Mouse (Mus musculus): Measurements from ENCODE around the gene Sqstm1.

The Sqstm1 gene

DNA sequence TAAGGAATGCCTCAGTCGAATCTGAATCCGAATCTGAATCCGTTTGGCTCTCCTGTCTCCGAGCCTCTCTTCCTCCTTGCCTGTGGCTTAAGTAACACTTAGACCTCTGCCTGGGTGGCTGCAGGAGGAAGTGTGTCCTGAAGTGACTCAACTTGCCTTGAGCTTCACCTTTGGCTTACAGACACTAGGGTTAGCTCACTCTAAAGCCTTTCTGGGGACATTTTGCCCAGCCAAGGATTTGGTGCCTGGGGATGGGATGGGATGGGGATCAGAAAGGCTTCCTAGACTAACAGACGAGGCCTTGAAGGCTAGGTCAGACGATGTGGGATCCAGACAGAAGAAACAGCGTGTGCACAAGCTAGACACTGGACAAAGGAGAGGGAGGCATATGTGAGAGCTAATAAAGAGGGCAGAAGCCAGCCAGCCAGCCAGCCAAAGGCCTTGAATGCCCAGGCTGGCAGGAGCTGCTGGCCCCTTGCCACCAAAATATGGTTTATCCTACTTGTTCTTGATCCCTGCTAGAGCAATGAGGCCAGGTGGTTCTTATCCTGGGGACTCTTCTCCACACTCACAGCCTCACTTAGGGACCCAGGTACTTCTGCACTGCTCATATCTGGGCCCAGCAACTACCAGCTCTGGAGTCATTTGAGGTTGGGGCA, 18.8 kb upstream of the Sqstm1 start:
- DNase-seq: no peak

DNA sequence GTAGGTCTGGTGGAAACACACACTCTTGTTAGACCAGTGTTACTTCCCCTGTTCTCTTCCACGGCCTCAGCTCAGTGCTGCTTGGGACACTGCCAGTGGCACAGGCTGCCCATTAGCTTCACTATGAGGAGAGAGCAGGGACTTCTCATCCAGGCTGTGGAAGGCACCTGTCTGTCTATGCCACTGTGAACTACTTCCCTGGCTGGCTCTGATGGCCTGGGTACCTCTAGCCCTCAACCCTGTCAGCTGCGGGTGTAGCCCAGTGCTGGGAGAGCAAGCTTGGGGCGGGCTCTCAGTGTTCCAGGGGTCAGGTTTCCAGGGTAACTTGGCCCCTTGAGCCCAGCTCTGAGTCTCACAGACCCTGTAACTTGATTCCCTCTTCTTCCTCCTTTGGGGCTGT, 18.1 kb upstream of the Sqstm1 start:
- DNase-seq: no peak

DNA sequence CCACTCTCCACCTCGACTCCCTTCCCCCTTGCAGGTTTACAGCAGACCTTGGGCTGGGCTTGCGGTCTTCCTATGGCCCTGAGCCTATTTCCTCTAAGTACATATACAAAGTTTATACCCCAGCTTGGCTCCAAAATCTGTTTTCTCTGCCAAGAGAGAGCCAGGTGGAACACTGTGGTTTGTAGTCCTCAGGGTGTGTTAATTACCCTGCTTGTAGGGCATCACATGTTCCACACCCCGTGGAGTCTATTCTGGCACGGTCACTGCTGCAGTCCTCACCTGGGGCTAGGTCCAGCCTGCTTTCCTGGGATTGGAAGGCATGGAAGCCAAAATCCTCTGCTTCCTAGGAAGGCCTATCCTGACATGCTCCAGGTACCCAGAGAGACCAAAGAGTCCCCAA, 17.1 kb upstream of the Sqstm1 start:
- no peak for DNase-seq

DNA sequence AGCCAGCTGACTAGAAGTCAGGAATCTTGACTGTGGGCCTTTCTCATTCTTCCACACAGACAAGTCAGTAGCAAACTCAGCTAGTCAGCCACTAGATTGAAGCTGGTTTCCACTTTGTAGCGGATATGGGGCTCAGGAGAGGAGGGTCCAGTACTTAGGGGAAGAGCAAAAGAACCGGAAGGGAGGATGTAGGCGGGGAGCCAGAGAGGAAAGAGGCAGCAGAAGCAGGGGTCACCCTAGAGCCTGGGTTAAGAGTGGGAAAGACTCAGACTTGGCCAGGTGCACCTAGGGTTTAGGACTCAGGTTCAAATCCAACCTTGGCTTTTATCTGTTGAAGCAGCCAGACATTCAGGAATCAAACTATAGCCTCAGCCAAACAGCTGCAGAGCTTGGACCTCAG, 16.6 kb upstream of the Sqstm1 start:
- no peak for DNase-seq

DNA sequence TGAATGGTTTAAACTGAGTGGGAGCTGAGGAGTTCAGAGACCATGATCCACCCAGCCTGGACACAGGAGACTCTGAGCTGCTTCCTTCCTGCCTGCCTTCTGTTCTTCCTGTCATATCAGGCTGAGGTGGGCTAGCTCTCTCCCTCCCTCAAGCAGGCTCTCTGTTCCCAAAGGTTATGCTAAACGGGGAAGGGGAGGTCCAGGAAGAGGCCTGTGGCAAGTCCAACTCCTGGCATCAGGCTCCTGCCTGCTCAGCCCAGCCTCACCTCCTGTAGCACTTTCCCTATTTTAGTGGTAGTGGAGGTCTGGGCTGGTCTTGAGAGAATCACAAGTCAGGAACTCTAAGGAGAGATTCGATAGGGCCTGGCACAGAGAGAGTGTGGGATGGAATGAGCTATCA, 15.8 kb upstream of the Sqstm1 start:
- no peak for DNase-seq

DNA sequence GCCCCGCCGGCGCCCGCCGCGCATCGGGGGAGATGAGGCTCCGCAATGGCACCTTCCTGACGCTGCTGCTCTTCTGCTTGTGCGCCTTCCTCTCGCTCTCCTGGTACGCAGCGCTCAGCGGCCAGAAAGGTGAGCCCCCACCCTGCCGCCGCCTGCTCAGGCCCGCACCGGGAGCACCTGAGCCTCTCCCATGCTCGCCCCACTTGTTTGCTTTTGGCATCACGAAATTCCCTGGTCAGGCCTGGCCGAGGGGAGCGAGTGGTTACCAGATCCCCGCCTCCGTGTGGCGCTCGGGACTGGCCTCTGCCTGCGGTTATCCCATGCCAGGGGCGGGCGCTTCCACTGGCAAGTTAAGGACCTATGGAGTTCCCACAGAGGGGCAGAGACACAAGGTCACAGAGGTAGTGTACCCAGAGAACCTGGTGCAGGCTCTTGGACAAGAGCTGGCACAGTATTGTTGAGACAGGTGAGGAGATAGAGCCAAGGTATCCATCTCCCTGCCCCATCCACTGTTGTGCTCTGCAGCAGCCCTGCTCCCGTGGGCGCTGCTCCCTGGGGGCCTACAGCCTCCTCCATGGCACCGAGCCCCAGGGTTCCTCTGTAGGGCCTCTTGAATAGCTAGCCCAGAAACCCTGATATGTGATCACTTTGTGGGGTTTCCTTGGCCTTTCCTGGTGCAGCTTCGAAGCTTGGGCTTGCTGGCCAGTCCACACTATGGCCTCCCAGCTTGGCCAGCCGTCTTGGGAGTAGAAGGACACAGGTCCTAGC, 15.2 kb upstream of the Sqstm1 start:
- no peak for DNase-seq

DNA sequence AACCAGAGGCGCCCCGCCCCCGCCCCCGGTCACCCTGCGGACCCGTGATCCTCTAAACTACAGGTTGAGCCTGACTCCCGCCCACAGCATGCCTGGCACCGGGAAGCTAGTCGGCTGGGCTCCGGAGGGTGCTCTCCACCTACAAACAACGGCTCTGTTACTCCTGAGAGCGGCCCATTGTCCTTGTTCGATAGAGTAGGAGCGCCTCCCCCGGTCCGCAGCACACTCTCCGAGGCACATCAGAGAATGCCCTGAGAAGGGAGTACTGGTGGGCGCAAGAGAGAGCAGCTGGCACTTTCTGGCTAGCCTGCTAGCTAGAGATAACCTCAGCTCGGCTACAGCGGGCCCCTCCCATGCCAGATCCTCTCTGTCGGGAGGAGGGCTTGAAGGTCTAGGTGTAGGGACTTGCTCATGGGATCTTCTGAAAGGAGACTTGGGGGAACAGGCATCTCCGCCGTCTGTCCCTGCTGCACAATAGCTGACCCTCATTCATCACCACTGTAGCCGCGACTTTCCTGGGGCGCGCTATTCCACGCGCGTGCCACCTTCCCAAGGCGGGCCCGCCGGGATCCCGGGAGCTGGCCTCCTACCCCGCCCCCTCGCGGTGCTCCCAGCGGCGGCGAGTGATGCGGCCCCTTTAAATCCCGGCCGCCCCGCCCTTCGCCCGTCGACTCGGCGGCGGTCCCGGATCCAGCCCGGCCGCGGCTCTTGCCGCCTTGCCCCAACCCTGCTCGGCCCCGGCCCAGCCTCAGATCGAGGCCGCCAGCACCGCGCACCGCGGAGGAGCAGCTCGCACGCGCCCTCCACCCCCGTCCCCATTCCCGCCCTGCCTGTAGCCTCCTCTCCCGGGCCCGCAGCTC, 14.3 kb upstream of the Sqstm1 start:
- DNase-seq: peak; percentile 84

DNA sequence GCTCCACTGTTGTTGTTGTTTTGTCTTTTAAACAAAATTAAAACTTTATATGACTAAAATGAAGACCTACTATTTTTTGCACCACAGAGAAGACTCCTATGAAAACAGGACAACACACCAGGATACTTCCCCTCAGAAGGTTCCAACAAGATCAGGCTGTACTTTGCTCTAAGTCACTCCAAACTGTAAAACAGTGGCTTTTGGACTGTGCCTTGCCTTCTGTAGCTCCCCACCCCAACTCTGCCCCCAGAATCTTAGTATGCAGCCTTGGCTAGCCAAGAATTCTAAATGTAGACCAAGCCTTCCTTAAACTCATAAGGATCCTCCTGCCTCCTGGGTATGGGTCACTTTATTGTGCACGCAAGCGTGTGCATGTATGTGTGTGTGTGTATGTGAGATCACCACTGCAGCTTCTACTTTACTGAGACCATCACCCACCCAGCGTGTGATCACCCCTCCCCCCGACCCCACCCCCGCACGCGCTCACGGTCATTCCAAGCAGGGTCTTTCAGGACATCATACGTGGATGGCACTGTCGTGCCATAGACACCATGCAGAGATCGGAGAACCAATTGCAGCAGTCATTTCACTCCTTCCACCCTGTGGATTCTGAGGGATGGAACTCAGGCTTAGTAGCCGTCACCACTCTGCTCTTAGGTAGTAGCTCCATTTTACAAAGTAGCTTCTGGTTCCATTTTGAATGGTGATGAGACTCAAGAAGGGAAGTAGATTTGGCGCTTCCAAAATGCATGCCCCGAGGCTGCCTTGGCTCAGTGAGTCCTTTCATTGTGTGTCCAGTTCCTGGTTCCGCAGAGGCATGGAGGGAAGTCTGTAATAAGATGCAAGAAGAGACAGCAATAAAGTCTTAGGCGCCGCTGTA, 13.4 kb upstream of the Sqstm1 start:
- DNase-seq: no peak

DNA sequence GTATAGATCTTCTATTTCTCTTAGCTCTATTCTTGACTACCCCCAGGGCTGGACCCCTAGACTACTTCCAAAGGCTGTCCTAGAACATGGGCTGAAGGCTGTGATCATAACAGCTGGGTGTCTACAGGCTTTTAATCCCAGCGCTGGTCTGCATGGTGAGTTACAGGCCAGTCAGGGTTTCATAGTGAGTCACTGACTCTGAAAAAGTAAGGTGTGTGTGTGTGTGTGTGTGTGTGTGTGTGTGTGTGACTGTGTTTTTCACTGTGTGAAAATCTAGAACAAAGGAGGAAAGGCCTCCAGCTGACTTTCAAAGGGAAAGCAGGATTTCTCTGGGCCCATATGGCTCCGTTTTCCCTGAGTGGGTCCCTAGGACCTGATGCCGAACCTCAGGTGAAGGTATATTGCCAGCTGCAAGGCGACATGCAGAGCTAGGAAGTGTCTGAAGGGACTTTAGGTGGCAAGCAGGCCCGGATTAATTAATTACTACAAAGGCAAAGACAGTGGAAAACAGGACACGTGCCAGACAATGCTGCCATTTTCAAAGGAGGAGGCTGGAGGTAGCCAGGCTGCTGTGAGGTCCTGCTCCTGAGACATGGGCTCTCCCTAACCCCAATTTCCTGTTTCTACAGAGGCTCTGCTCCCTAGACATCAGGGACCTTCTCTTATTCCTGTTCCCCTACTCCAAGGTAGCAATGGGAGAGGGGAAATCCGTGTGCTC, 12.1 kb upstream of the Sqstm1 start:
- DNase-seq: no peak

DNA sequence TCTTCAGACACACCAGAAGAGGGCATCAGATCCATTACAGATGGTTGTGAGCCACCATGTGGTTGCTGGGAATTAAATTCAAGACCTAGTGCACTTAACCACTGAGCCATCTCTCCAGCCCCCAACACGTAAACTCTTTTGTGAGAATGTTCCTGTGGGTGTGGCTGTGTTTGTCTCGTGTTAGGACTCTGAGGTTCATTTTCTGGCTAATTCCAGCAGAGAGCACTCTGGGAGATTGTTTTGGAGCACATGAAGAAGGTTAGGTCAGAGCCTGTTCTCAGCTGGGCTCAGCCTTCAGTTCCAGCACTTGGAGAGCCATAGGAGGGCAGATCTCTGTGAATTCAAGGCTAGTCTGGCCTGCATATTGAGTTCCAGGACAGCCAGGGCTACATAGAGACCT, 9.2 kb upstream of the Sqstm1 start:
- DNase-seq: no peak

DNA sequence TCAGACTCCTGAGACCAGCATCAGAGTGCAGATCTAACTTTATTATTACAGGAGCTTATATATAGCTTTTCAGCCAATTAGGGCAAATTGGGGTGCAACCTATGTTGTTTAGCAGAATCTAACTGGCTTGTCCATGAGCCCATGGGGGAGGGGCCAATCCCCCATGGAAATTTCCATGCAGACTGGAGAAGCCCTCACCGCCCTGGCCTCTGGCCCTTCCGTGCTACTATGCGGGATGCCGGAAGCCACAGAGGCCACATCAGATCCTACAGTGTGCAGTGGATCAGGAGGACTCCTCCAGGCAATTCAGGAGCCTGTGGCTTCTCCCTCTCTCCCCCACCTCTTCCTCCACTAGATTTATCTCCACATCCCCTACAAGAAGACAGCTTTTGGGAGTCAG, 7.2 kb upstream of the Sqstm1 start:
- DNase-seq: no peak

DNA sequence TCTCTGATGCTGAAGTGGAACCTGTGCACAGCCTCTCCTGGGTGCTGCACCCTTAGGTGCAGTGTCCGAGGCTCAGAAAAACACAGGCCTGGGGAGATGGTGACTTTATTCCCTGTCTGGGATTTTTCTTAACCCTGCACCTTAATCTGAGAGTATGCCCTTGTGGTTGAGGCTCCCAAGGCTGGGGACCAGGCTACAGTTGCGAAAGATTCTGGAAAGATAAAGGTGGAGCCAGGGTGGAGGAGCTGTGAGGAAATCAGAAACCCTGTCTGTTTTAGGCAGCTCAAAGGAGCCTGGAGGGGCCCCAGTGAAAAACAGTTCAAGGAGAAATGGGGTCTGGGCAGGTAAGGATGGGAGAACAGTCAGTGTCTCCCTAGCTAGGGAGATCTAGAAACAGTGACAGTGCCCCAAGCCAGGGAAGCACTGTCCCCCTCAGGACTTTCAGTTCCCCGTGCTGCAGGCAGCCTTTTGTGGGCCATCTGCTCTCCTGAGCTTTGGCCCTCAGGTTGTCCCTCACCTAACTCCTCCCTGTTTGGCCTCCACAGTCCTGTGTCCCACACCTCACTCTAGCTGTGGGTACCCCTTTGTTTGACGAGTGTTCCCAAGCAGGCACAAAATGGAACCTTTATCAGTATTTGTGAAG, 6.2 kb upstream of the Sqstm1 start:
- DNase-seq: no peak

DNA sequence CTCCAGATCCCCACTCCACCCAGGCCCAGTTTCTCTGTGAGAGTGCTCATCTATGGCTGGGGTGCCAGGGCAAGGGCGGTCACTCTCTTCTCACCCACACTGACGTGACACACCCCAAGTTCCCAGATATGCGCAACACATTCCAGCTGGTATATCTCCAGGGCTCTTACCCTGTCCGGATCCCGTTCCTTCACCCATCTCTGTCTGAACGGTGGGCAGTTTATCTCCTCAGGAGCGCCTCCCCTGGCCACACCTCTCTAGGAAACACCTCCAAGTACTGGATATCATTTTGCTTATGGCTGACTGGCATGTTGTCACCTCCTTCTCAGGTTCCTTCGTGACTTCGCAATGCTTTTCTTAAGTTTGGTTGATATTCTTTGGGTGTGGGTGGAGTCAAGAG, 5.0 kb upstream of the Sqstm1 start:
- no peak for DNase-seq

DNA sequence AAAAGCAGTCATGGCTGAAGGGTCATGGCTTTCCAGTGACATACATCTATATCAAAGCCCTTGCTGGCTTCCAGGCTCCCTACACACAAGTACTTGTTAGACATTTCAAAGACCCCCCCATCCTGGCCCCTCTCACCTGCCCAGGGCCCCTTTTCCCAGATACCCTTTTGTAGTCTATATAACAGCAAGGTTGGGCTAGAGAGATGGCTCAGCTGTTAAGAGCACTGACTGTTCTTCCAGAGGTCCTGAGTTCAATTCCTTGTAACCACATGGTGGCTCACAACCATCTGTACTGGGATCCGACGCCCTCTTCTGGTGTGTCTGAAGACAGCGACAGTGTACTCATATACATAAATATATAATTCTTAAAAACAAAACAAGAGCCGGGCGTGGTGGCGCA, 4.0 kb upstream of the Sqstm1 start:
- DNase-seq: no peak

DNA sequence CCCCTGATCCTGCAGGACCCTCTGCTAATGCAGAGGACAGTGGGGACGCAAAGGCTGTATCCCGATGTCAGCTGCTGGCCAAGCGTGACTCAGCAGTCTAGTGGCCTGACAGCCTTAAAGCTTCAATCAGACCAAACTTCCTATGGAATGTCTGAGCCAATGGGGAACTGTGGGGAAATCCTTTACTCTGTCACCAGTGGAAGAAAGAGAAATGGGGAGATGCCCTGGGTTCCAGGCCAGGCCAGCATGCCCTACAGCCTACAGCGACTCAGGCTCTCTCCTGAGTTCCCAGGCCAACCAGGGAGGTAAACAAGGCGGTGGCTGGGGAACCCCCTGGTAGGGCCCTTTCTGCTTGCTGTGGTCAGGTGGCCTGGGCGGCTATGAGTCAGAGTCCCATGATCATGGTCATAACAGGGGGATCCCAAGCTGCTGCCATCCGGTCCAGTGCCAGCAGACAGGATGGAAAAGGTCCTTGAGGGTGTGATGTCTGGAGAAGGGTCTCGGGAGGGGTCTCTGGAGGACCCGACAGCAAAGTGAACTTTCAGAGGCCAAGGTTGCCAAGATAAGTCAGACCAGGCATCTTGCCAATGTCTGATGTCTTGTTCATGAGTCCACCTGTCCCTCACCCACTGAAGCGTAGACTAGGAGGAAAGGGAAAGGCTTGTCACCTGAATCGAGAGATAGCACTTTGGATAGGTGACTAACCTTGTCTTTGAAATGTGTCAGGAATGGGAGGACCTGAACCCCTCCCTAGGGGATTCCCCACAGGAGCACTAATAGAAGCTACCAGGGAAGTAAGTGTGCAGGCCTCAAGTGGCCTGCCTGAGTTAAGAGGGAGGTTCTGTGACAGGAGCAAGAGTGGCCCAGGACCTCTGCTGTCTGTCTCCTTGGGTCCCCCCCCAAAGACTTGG, 2.5 kb upstream of the Sqstm1 start:
- DNase-seq: peak; percentile 88

DNA sequence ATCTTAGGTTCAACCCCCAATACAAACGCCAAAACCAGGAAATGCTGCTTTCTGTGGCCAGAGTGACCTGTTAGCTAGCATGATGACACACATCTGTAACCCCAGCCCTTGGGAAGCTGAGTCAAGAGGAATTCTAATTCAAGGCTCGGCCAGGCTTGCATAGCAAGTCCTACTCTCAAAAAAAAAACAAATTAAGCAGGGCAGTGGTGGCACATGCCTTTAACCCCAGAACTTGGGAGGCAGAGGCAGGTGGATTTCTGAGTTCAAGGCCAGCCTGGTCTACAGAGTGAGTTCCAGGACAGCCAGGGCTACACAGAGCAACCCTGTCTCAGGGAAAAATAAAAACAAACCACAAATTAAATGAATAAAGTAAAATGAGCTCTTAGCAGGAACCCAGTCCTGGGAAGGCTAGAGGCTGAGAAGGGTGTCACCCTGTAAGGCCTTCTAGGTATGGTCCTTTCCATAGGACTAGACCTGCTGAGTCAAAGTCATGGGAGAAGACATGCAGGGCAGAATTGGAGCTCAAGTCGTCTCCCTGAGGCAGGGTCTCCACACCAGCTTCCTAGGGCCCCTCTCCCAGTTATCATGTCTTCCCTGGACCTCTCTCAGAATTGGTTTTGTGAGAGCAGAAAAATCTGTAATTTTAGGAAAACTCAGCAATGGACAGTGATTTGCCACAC, 1.6 kb upstream of the Sqstm1 start:
- no peak for DNase-seq

DNA sequence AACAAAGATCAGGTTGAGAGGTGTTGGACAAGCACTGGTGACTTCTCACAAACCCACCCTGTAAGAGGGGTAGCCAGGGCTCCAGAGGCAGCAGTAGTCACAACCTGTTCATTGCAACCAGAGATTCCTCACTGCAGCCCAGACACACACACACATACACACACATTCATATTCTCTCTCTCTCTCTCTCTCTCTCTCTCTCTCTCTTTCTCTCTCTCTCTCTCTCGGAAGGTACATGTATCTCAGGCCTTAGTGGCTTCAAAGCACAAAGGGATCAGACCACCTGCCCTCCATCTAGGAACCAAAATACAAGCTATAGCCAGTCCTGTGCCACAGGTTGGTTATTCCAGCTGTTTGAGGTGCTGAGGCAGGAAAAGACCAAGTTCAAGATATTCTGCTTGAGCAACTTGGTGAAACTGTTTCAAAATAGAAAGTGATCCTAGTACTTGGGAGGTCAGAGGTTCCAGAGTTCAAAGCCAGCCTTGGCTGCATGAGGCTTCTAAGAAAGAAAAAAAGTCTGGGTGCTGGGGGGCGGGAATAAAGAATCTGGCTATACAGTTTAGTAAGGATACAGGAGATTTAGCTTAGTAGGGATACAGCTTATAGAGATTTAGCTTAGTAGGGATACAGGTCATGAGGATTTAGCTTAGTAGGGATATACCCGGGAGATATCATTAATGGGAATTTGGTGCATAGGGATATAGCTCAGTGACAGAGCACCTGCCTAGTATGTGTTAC, 864 bp upstream of the Sqstm1 start:
- no peak for DNase-seq

DNA sequence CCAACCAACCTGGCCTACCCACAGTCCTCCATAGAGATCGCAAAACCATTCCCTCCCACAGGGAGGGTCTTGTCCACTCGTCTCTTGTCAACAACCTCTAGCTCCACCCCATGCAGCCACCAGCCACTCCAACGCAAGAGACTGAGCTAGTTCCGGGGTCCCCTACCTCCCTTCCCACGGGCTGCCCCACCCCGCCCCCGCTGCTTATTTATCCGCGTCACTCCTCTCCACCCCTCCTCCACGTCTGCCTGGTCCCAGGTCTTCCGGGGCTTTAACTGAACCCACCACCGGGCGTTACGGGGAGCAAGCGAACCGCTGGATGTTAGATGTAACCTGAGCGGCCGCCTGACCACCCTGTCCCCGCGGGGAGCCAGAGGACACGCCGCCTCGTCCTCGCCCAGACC, 524 bp downstream of the Sqstm1 start:
- peak; percentile 95 for DNase-seq

DNA sequence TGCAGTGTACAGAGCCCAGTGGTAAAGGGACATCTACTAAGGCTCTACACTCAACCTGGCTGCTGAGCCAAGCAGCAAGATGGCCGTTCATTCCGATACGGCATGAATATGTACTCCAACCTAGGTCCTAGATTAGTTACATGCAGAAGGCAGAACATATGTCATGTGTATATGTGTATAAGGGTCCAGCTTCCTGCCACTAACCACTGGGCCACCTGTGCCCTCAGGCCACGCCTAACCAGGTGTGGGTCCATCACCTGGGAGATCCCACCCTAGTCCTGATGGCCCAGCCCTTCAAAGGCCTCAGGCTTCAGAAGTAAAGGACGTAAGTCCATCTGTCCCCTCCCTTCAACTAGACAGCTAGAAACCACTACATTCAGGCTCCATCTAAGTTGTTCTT, 2.6 kb downstream of the Sqstm1 start:
- no peak for DNase-seq

Data from layer of hippocampus, adult 9-11 months (tissue).